Mouse (Mus musculus) bone marrow macrophage, adult 2 months (primary cell): ENCODE data around the gene Cacna1a.

Experiments used
- CTCF ChIP-seq: IDR thresholded peaks from 2 replicates; pipeline ENCODE4 v1.5.1; 2012; ENCODE audit warnings: low read depth, mild to moderate bottlenecking, low read length, moderate library complexity
- POLR2A ChIP-seq: IDR thresholded peaks from 2 replicates; pipeline ENCODE4 v1.6.1; 2012; ENCODE audit warnings: mild to moderate bottlenecking, low read depth, low read length, borderline replicate concordance

DNA sequence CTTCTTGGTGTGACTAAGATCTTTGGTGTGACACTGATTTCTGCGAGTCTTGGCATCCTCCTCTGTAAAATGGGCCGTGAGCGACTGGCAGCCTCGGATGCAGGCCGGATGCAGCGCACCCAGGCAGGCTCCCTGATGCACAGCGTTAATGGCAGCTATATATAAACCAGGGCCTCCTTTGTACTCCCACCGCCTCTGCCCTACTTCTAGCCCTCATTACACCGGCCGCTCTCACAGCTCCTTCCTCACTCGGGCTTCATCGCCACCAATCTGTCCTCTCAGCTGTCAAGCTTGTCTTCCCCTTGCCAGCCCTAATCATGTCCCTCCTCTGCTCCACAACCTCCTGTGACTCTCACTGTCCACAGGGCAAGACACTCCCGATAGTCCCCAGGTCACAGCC is 123.4 kb downstream of the Cacna1a start:
- TF ChIP-seq POLR2A (no peak), CTCF (no peak)
